Mouse (Mus musculus) embryonic fibroblast, embryonic 13.5 days (primary cell): ENCODE measurements around the gene Ammecr1.

Experiments
- CTCF ChIP-seq: IDR thresholded peaks from 2 replicates; pipeline ENCODE4 v1.5.1; 2011; ENCODE audit warnings: mild to moderate bottlenecking, control low read depth, low read length, moderate library complexity, borderline replicate concordance; ENCODE audit not compliant: insufficient read depth
- POLR2A ChIP-seq: IDR thresholded peaks from 2 replicates; pipeline ENCODE4 v1.6.1; 2011; ENCODE audit warnings: low read depth, mild to moderate bottlenecking, control low read depth, low read length, moderate library complexity

DNA sequence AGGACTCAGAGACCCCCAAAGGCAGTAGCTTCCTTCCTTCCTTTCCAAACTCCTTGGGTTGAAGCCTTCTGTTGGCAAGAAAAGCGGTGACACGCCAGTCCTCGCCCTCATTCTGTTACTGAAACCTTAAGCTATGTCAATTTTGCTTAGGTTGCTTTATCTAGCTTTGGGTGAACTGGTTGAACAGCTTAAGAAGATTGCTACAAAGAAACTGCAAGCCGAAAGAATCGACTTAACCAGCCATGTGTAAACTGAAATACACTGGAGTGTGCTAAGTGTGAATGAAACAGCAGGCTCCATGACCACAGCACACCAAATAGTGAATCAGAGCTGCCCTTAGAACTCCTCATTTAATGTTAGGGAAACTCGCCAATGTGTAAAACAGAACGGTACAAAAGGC is 80.6 kb downstream of the Ammecr1 start:
- TF ChIP-seq CTCF (no peak), POLR2A (no peak)
